Mouse (Mus musculus): ENCODE measurements around the gene Stag3. TPM values are rescaled to one million over a fixed set of nuclear protein-coding genes. Genes with fewer than 3 reads are reported as not detected.

Gene Stag3
- polyA plus RNA-seq, 1 experiment from 2014 or later = 12.5 TPM

DNA sequence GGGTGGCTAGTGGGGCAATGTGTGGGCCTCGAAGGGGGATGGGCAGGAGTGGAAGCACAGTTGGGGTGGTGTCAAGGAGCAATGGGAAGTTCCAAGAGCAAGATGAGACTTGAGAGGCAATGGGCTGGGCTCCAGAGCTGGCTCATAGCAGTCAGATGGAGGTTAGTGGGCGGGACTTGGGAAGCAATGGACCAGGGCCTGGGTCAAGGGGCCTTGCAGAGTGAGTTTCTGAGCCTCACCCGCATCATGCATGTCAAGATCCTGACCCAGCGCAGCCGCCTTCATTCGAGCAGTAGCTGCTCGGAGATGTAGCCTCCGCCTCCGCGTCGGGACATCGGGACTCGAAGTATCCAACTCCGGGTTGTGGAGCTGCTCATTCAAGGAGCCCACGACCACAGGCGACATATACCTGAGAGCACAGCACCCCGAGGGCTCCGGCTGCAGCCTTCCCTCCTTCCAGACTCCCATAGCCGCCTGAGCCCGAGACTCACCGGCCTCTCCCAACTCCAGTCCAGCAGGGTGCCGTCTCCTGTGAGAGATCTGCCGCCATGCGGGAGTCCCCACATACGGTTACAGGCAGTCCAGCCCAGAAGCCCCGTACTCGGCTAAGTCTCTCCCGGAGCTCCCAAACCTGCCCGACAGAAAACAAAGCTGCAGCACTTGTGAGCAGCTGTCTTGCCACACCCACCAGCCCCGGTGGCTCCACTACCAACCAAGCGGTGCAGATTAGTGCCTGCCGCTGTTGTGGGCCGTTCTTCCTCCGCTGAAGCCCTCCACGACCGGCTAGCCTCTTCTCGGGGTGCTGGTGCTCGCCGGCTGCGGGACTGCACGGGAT lies 4.6 kb upstream of the Stag3 start:
- no peaks in the 10 kb centered on the region for H3K9me3 ChIP-seq (ENCODE audit: control insufficient read depth, low read length)
- ATAC-seq (ENCODE audit: low read depth) = no peak
- H3K27ac ChIP-seq (ENCODE audit: low read depth, low read length) = no peak overlapping the region
- H3K36me3 ChIP-seq (ENCODE audit: control insufficient read depth, insufficient read depth, low read length) = peaks cover 4% of the 10 kb centered on the region; the same call in 1 of the 2 replicates
- WGBS = 10% methylated on average over 41 of the region's 41 CpGs
- peaks cover 44% of the 10 kb centered on the region for H3K4me1 ChIP-seq (ENCODE audit: control insufficient read depth, insufficient read depth, low read length)
- H3K4me3 ChIP-seq (ENCODE audit: low read depth, low read length) = peak overlapping the region; percentile 29
- H3K9ac ChIP-seq (replicated peaks; ENCODE audit: low read depth, low read length) = peak overlapping the region; percentile 51
- H3K27me3 ChIP-seq (ENCODE audit: control insufficient read depth, insufficient read depth, low read length) = no peaks in the 10 kb centered on the region
- peak overlapping the region; percentile 70 for H3K4me2 ChIP-seq (ENCODE audit: low read depth, low read length)

DNA sequence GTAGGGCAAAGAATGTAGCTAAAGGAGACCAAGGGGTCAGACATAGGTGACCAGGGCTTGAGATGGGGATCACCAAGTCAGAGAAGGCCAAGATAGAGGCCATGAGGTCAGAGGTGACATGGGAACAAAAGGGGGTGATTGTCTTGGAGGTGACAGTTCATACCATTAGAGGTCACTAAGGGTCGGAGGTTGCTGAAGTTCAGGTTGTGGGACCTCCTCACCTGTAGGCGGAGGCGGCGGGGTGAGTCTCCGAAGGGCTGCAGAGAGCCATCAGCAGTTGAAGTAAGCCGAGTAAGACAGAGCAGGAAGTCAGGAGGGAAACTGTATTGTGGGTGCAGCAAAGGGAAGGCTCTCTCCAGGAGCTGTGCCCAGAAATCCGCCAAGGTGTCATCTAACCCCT lies 2.0 kb upstream of the Stag3 start:
- WGBS = 90% methylated on average over 7 of the region's 7 CpGs
- Histone ChIP-seq H3K9me3 (ENCODE audit: control insufficient read depth, low read length) (no peaks in the 10 kb centered on the region), H3K4me2 (ENCODE audit: low read depth, low read length) (peak overlapping the region; percentile 62), H3K36me3 (ENCODE audit: control insufficient read depth, insufficient read depth, low read length) (peaks cover 4% of the 10 kb centered on the region; the same call in 1 of the 2 replicates), H3K27ac (ENCODE audit: low read depth, low read length) (no peak overlapping the region), H3K4me1 (ENCODE audit: control insufficient read depth, insufficient read depth, low read length) (peaks cover 42% of the 10 kb centered on the region), H3K9ac (replicated peaks; ENCODE audit: low read depth, low read length) (no peak overlapping the region), H3K27me3 (ENCODE audit: control insufficient read depth, insufficient read depth, low read length) (no peaks in the 10 kb centered on the region), H3K4me3 (ENCODE audit: low read depth, low read length) (peak overlapping the region; percentile 71; the same call in 1 of the 2 replicates)
- no peak for ATAC-seq (ENCODE audit: low read depth)

DNA sequence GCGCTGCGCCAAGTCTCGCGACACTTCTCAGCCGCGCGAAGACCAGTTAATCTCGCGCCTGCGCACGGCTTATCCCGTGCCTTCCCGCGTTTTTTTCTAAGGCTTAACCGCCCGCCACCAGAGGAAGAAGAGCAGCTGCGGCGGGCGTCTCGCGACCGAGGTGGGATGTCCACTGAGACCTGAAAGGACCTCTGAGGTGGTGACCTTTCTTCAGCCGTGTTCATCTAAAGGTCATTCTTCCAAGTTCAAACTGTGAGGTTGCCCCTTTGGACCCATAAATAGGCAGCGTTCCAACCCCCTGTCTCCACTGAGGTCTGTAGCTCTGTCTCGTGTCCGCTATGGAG lies 357 bp downstream of the Stag3 start:
- 23% methylated on average over 26 of the region's 26 CpGs for WGBS
- ATAC-seq (ENCODE audit: low read depth) = no peak

DNA sequence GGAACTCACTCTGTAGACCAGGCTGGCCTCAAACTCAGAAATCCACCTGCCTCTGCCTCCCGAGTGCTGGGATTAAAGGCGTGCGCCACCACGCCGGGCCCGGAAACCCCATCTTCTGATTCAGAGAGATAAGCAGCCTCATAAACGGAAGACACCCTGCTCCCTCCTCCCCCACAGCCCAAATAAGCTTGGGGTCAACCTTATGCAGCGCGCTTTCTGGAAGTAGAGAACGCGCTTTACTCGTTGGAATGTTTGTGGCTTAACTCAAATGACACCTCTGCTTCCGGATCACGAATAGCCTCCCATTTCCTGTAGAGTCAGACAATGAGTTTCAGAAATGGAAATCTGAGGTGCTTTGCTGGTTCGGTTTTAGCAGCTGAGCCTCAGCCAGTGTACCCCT lies 789 bp downstream of the Stag3 start:
- Histone ChIP-seq H3K36me3 (ENCODE audit: control insufficient read depth, insufficient read depth, low read length) (peaks cover 4% of the 10 kb centered on the region; the same call in 1 of the 2 replicates), H3K27me3 (ENCODE audit: control insufficient read depth, insufficient read depth, low read length) (no peaks in the 10 kb centered on the region), H3K4me1 (ENCODE audit: control insufficient read depth, insufficient read depth, low read length) (peaks cover 31% of the 10 kb centered on the region), H3K9ac (replicated peaks; ENCODE audit: low read depth, low read length) (no peak overlapping the region), H3K4me2 (ENCODE audit: low read depth, low read length) (no peak overlapping the region), H3K4me3 (ENCODE audit: low read depth, low read length) (peak overlapping the region; percentile 71; the same call in 1 of the 2 replicates), H3K9me3 (ENCODE audit: control insufficient read depth, low read length) (no peaks in the 10 kb centered on the region), H3K27ac (ENCODE audit: low read depth, low read length) (no peak overlapping the region)
- 95% methylated on average over 14 of the region's 15 CpGs for WGBS
- ATAC-seq (ENCODE audit: low read depth) = no peak

More for the DNA sequence above, 357 bp downstream of the Stag3 start:
- H3K9me3 ChIP-seq (ENCODE audit: control insufficient read depth, low read length) = no peaks in the 10 kb centered on the region
- H3K27ac ChIP-seq (ENCODE audit: low read depth, low read length) = peak overlapping the region; percentile 18; the same call in 1 of the 2 replicates
- H3K27me3 ChIP-seq (ENCODE audit: control insufficient read depth, insufficient read depth, low read length) = no peaks in the 10 kb centered on the region
- H3K4me2 ChIP-seq (ENCODE audit: low read depth, low read length) = peak overlapping the region; percentile 29
- H3K36me3 ChIP-seq (ENCODE audit: control insufficient read depth, insufficient read depth, low read length) = peaks cover 4% of the 10 kb centered on the region; the same call in 1 of the 2 replicates
- peak overlapping the region; percentile 71 for H3K4me3 ChIP-seq (ENCODE audit: low read depth, low read length)
- no peak overlapping the region for H3K9ac ChIP-seq (replicated peaks; ENCODE audit: low read depth, low read length)
- peaks cover 35% of the 10 kb centered on the region for H3K4me1 ChIP-seq (ENCODE audit: control insufficient read depth, insufficient read depth, low read length)

DNA sequence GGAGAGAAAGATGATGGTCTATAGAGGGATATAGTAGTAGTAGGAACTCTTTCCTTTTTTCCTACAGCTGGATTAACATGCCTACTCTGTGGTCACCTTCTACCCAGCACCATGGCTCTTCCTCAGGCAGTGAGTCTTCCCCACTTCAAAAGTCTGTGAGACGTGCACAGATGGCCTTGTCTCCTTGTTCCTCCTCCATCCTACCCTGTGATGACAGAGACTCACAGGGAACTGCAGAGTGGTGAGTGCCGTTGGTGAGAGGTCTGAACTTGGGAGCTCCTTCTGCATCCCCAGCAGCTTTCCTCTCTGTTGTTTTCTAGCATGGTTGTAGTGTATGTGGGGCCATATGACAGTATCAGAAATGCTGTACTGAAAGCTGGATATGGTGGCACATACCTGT lies 1.8 kb downstream of the Stag3 start:
- Histone ChIP-seq H3K4me3 (ENCODE audit: low read depth, low read length) (no peak overlapping the region), H3K4me1 (ENCODE audit: control insufficient read depth, insufficient read depth, low read length) (peaks cover 22% of the 10 kb centered on the region), H3K9ac (replicated peaks; ENCODE audit: low read depth, low read length) (no peak overlapping the region), H3K27me3 (ENCODE audit: control insufficient read depth, insufficient read depth, low read length) (no peaks in the 10 kb centered on the region), H3K4me2 (ENCODE audit: low read depth, low read length) (no peak overlapping the region), H3K36me3 (ENCODE audit: control insufficient read depth, insufficient read depth, low read length) (peaks cover 4% of the 10 kb centered on the region; the same call in 1 of the 2 replicates), H3K9me3 (ENCODE audit: control insufficient read depth, low read length) (no peaks in the 10 kb centered on the region), H3K27ac (ENCODE audit: low read depth, low read length) (no peak overlapping the region)
- ATAC-seq (ENCODE audit: low read depth) = no peak
- WGBS = 83% methylated on average over 2 of the region's 2 CpGs

DNA sequence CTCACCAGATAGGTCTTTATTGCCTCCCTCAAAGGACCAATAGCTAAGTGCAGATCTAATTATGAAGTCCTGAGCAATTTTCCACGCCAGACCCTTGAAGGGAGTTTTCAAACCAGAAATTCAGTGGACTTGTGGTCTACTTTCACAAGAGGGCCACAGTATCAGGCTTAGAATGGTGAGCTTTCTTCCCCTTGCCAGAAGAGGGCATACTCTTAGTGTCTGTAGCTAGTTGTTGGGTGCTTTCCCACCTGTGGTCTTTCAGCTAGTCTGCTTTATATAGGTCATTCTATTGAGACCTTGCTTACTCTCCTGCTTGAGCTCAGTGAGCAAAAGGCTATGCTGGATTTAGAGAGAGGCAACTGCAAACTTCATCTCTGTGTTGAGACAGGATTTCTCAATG lies 3.5 kb downstream of the Stag3 start:
- Histone ChIP-seq H3K27me3 (ENCODE audit: control insufficient read depth, insufficient read depth, low read length) (no peaks in the 10 kb centered on the region), H3K27ac (ENCODE audit: low read depth, low read length) (no peak overlapping the region), H3K9ac (replicated peaks; ENCODE audit: low read depth, low read length) (no peak overlapping the region), H3K36me3 (ENCODE audit: control insufficient read depth, insufficient read depth, low read length) (no peaks in the 10 kb centered on the region), H3K4me3 (ENCODE audit: low read depth, low read length) (no peak overlapping the region), H3K4me1 (ENCODE audit: control insufficient read depth, insufficient read depth, low read length) (peaks cover 4% of the 10 kb centered on the region), H3K4me2 (ENCODE audit: low read depth, low read length) (no peak overlapping the region), H3K9me3 (ENCODE audit: control insufficient read depth, low read length) (no peaks in the 10 kb centered on the region)
- WGBS = 44% methylated on average over 1 of the region's 1 CpGs
- no peak for ATAC-seq (ENCODE audit: low read depth)

DNA sequence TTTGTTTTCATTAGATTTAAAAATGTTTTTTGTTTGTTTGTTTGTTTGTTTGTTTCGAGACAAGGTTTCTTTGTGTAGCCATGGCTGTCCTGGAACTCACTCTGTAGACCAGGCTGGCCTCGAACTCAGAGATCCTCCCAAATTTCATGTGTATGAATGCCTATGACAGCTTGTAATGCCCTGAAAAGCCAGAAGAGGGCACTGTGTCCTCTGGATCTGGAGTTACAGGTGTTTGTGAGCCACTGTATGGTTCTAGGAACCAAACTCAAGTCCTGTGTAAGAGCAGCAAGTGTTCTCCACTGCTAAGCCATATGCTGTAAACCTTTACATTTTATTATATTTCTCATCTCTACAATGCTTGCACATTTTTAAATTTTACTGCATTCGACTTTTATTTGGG lies 7.8 kb downstream of the Stag3 start:
- WGBS = 82% methylated on average over 3 of the region's 3 CpGs
- Histone ChIP-seq H3K4me2 (ENCODE audit: low read depth, low read length) (no peak overlapping the region), H3K27me3 (ENCODE audit: control insufficient read depth, insufficient read depth, low read length) (no peaks in the 10 kb centered on the region), H3K27ac (ENCODE audit: low read depth, low read length) (no peak overlapping the region), H3K9me3 (ENCODE audit: control insufficient read depth, low read length) (no peaks in the 10 kb centered on the region), H3K36me3 (ENCODE audit: control insufficient read depth, insufficient read depth, low read length) (no peaks in the 10 kb centered on the region), H3K4me1 (ENCODE audit: control insufficient read depth, insufficient read depth, low read length) (no peaks in the 10 kb centered on the region), H3K9ac (replicated peaks; ENCODE audit: low read depth, low read length) (no peak overlapping the region), H3K4me3 (ENCODE audit: low read depth, low read length) (no peak overlapping the region)
- ATAC-seq (ENCODE audit: low read depth) = no peak

DNA sequence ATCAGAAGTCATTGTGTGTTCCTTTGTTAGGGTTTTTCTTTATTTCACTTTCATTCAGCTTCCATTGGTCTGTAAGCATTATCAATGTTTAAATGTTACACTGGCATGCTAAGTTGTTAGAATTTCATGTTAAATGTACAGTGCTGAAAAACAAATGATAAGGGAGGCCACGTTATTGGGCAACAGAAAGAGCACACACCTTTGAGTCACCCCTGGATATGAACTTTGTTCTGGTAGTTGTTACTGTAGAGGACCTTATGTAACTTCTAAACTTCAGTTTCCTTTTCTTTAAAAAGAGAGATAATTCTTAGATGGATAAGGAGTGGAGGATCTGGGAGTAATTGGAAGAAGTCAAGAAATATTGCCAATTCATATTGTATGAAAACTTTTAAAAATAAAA lies 11.6 kb downstream of the Stag3 start:
- Histone ChIP-seq H3K36me3 (ENCODE audit: control insufficient read depth, insufficient read depth, low read length) (no peaks in the 10 kb centered on the region), H3K27ac (ENCODE audit: low read depth, low read length) (no peak overlapping the region), H3K9me3 (ENCODE audit: control insufficient read depth, low read length) (no peaks in the 10 kb centered on the region), H3K27me3 (ENCODE audit: control insufficient read depth, insufficient read depth, low read length) (no peaks in the 10 kb centered on the region), H3K4me2 (ENCODE audit: low read depth, low read length) (no peak overlapping the region), H3K4me1 (ENCODE audit: control insufficient read depth, insufficient read depth, low read length) (no peaks in the 10 kb centered on the region), H3K9ac (replicated peaks; ENCODE audit: low read depth, low read length) (no peak overlapping the region), H3K4me3 (ENCODE audit: low read depth, low read length) (no peak overlapping the region)
- no peak for ATAC-seq (ENCODE audit: low read depth)
- WGBS = 87% methylated on average over 1 of the region's 1 CpGs

DNA sequence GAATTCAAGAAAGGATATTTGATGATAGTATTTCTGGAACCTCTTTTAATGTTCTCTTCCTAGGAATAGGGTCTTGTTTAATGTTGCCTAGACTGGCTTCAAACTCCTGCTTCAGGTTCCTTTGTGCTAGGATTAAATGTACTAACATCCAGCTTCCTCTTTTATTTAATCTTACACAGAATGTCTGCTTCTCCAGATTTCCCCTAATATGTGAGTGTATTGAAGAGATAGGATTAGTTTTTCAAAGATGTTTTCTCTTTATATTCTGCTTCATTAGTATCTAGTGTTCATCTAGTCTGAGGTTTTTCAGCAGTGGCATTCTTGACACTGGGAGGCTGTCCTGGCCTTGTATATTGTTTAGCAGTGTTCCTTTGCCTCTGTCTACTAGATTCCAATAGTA lies 14.1 kb downstream of the Stag3 start:
- H3K4me1 ChIP-seq (ENCODE audit: control insufficient read depth, insufficient read depth, low read length) = no peaks in the 10 kb centered on the region
- no peak for ATAC-seq (ENCODE audit: low read depth)
- H3K4me2 ChIP-seq (ENCODE audit: low read depth, low read length) = no peak overlapping the region
- H3K9ac ChIP-seq (replicated peaks; ENCODE audit: low read depth, low read length) = no peak overlapping the region
- no peak overlapping the region for H3K27ac ChIP-seq (ENCODE audit: low read depth, low read length)
- no peaks in the 10 kb centered on the region for H3K36me3 ChIP-seq (ENCODE audit: control insufficient read depth, insufficient read depth, low read length)
- H3K4me3 ChIP-seq (ENCODE audit: low read depth, low read length) = no peak overlapping the region
- H3K9me3 ChIP-seq (ENCODE audit: control insufficient read depth, low read length) = no peaks in the 10 kb centered on the region
- H3K27me3 ChIP-seq (ENCODE audit: control insufficient read depth, insufficient read depth, low read length) = no peaks in the 10 kb centered on the region

All from neural tube, embryonic 14.5 days (tissue).